In the genomic region with DNA sequence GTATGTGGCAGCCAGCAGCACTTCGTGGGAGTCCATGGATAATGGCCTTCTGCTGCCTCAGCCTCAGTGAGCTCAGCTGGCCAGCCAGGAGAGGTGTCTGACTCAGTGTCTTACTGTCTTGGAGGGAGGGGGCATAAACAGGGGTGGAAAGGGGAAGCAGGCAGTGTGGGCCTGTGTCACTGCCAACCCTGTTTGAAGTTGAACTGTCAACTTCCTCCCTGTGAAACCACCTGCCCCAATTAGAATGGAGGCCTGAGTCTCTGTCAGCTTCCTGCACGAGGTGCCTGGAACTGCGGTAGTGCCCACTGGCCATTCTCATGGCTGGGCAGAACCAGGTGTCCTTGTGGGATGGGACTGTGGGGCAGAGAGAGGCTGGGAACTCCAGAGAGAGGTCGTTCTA, we compare ENCODE assay signal across 13 mouse cellular contexts. TPM values are rescaled to one million over a fixed set of nuclear protein-coding genes. Genes with fewer than 3 reads are reported as not detected.
DNase-seq lines count a peak whose midpoint lies in the region; ATAC-seq and TF ChIP-seq lines count a peak whose summit lies in the region.
"Had no signal": no experiment of that assay in that cellular context is flagged by ENCODE, and none has a peak within 500 bp of the region (broad histone marks: within the 10 kb centered on the region; RNA-seq: fewer than 3 reads in every experiment).

A gene (minus strand): TSS at position 192 of the 400 bp plus-strand sequence.

- no peak for TF ChIP-seq POLR2A in lung, adult 2 months (IDR thresholded peaks at IDR 0.05; ENCODE audit: borderline replicate concordance, extremely low read depth, low read depth, low read length)
- TF ChIP-seq POLR2A in spleen, adult 2 months (IDR thresholded peaks at IDR 0.05; ENCODE audit: low read depth, low read length) = peak; percentile 8; the same call in 1 of the 2 replicates
- TF ChIP-seq POLR2A in cerebellum, adult 2 months (IDR thresholded peaks at IDR 0.05; ENCODE audit: borderline replicate concordance, insufficient read depth, low read length) = no peak

- no peak for TF ChIP-seq CTCF in lung, adult 2 months (IDR thresholded peaks at IDR 0.05; ENCODE audit: insufficient read depth, low read length)
- no peak for TF ChIP-seq CTCF in spleen, adult 2 months (IDR thresholded peaks at IDR 0.05; ENCODE audit: extremely low read depth, insufficient read depth, insufficient read length, insufficient replicate concordance)
- no peak for TF ChIP-seq CTCF in cerebellum, adult 2 months (IDR thresholded peaks at IDR 0.05; ENCODE audit: borderline replicate concordance, insufficient read depth, low read depth, low read length)
- TF ChIP-seq CTCF in left cerebral cortex, adult 2 months (IDR thresholded peaks at IDR 0.05) = no peak

- 50% methylated on average over 4 of the region's 4 CpGs for WGBS in lung, adult 2 months
- WGBS in spleen, adult 2 months = 9% methylated on average over 4 of the region's 4 CpGs
- 66% methylated on average over 4 of the region's 4 CpGs for WGBS in cerebellum, adult 2 months

- 0 out of 2 replicates have a peak, but pooled peaks cover 3% of the 10 kb centered on the region for H3K4me1 ChIP-seq in lung, adult 2 months (ENCODE audit: control insufficient read depth, insufficient read depth, low read length)
- H3K4me1 ChIP-seq in spleen, adult 2 months (ENCODE audit: control insufficient read depth, insufficient read depth, insufficient read length) = peaks cover 28% of the 10 kb centered on the region; the same call in 1 of the 2 replicates
- peaks cover 3% of the 10 kb centered on the region for H3K4me1 ChIP-seq in cerebellum, adult 2 months (ENCODE audit: control insufficient read depth, insufficient read depth, low read length)

- intact Hi-C loops in left cerebral cortex, adult 2 months (cut with DNase I) = no loop called here

- peak within 1 kb of the TSS; percentile 96 for H3K27ac ChIP-seq in spleen, adult 2 months (ENCODE audit: insufficient read depth, low read length)
- no peak within 1 kb of the TSS for H3K27ac ChIP-seq in cerebellum, adult 2 months (ENCODE audit: insufficient read depth, low read length)
- no peak within 1 kb of the TSS for H3K27ac ChIP-seq in left cerebral cortex, adult 2 months
- H3K27ac ChIP-seq: hindbrain, embryonic 14.5 days; lung, embryonic 15.5 days had no signal

- peak; percentile 76 for ATAC-seq in inflammation-experienced regulatory T-cells, adult 6 months
- ATAC-seq: forebrain, embryonic 16.5 days had no signal

- H3K36me3 ChIP-seq in spleen, adult 2 months (ENCODE audit: control insufficient read depth, insufficient read depth, low read length) = no peaks in the 10 kb centered on the region
- H3K36me3 ChIP-seq: lung, embryonic 15.5 days had no signal

- no peaks in the 10 kb centered on the region for H3K27me3 ChIP-seq in spleen, adult 2 months (ENCODE audit: control insufficient read depth, insufficient read depth, low read length)
- H3K27me3 ChIP-seq in cerebellum, adult 2 months (ENCODE audit: control insufficient read depth, insufficient read depth, low read length) = no peaks in the 10 kb centered on the region
- H3K27me3 ChIP-seq: lung, embryonic 15.5 days had no signal

- peak; percentile 51 for DNase-seq in lung, postnatal 25 days (ENCODE audit: low spot score)
- no peak for DNase-seq in lung, adult 2 months
- DNase-seq in spleen, adult 2 months (ENCODE audit: low read depth in 1 of 2, low spot score in 2 of 2) = peak; percentile 66 to 71
- DNase-seq in cerebellum, adult 2 months = no peak
- DNase-seq in gastrocnemius, postnatal 25 days = no peak
- DNase-seq in left cerebral cortex, adult 2 months (ENCODE audit: extremely low spot score in 1 of 2, low spot score in 2 of 2) = no peak
- DNase-seq in urinary bladder, postnatal 25 days (ENCODE audit: low spot score) = no peak
- DNase-seq: cerebellum, adult 18-20 months; kidney, postnatal 25 days had no signal

- H3K4me3 ChIP-seq in lung, adult 2 months (replicated peaks; ENCODE audit: extremely low read depth, low read depth, low read length) = no peak within 1 kb of the TSS
- peak within 1 kb of the TSS; percentile 59 for H3K4me3 ChIP-seq in spleen, adult 2 months (ENCODE audit: extremely low read depth, insufficient read depth, insufficient read length)
- H3K4me3 ChIP-seq in cerebellum, adult 2 months (replicated peaks; ENCODE audit: insufficient read depth, low read depth, low read length) = no peak within 1 kb of the TSS
- no peak within 1 kb of the TSS for H3K4me3 ChIP-seq in left cerebral cortex, adult 2 months
- H3K4me3 ChIP-seq: lung, embryonic 15.5 days had no signal

RNA-seq across cellular contexts. Expression of the gene that starts here (rescaled TPM):
- polyA plus RNA-seq in lung, adult 2 months (2012; rRNA removed) = 2.4 and 4.4 TPM in 2 replicates
- 100 to 1,000 TPM; 355 to 487 (median 480) TPM for polyA plus RNA-seq in inflammation-experienced regulatory T-cells, adult 6 months (2017; shearing (Covaris generic))
- polyA plus RNA-seq in spleen, adult 2 months (2012; rRNA removed) = 35.2 and 41.1 TPM in 2 replicates
- 0.43 and 0.54 TPM in 2 replicates for polyA plus RNA-seq in cerebellum, adult 2 months (2012; rRNA removed)
- under 1 TPM in 1 of 2 experiments, not detected in 1; 0.19 TPM for total RNA-seq in gastrocnemius, postnatal 25 days (2021)
- total RNA-seq in left cerebral cortex, adult 2 months (2021) = under 1 TPM; 0.16 to 0.37 TPM

Comparison
In these comparisons a context has a peak if more than half of its experiments do, and no peak if none do; other contexts are left out.
1. DNase-seq: peak in lung, postnatal 25 days (single experiment) and spleen, adult 2 months (2 of 2); none in lung, adult 2 months (single experiment), cerebellum, adult 2 months (0 of 2), gastrocnemius, postnatal 25 days (single experiment), left cerebral cortex, adult 2 months (0 of 2) and urinary bladder, postnatal 25 days (single experiment).